Mouse (Mus musculus) heart, adult 18-20 months (tissue): ENCODE data around the gene Gm3500. TPM values are rescaled to one million over a fixed set of nuclear protein-coding genes. Genes with fewer than 3 reads are reported as not detected.
"Not testable (repeated sequence)": the region's sequence is repeated elsewhere in the genome, so short reads cannot be mapped to it uniquely, and the experiment has no call there.

Experiments
- DNase-seq, 2 experiments: peaks; one replicate each; pipeline ENCODE4 v3.0.0; 2021 to 2022; ENCODE audit warnings: mixed read lengths in 1 of 2
- long read RNA-seq, 2 experiments: library from polyadenylated mRNA; stranded (forward); transcript quantifications; one replicate each; pipeline ENCODE4 v2.0.0; 2021
- total RNA-seq, 2 experiments: library from RNA; stranded (reverse); gene quantifications; 2 replicates each; pipeline ENCODE4 v1.2.3; 2021

Gm3500 gene
- not detected for total RNA-seq
- long read RNA-seq, experiment 1, result 0 reads
- long read RNA-seq, experiment 2, result 0 reads

GRCm38 (mm10) chr14:5388949-5389348 lies at the start of gene Gm3500:
Gene Gm3500, minus strand, starts transcription at chr14:5389049.
- DNase-seq, result not testable (repeated sequence)

- DNase-seq, result not testable (repeated sequence)
Measured at GRCm38 (mm10) chr14:5334828-5335227, 54.0 kb downstream of the Gm3500 start, which contains the start of gene Gm3542. Gene Gm3542, minus strand, starts transcription at chr14:5334928.

Other genes starting within 250 kb of the Gm3500 start
- not detected for gene Gm3317, start 224.5 kb downstream of the Gm3500 start, total RNA-seq
- gene Gm8271, start 203.3 kb downstream of the Gm3500 start, total RNA-seq, result not detected
- not detected for gene Gm3526, start 128.5 kb downstream of the Gm3500 start, total RNA-seq
- gene Gm3542, start 54.1 kb downstream of the Gm3500 start, total RNA-seq, result not detected
- gene Gm3194, start 66.4 kb upstream of the Gm3500 start, total RNA-seq, result under 1 TPM in 1 of 2 experiments, not detected in 1; 0.62 TPM
- not detected for gene Gm8246, start 88.8 kb upstream of the Gm3500 start, total RNA-seq
- gene Gm3187, start 95.2 kb upstream of the Gm3500 start, total RNA-seq, result not detected
- under 1 TPM in 1 of 2 experiments, not detected in 1; 0.40 TPM for gene Gm3488, start 112.6 kb upstream of the Gm3500 start, total RNA-seq
- gene Gm3532, start 149.4 kb upstream of the Gm3500 start, total RNA-seq, result not detected
- not detected for gene Gm8265, start 244.0 kb upstream of the Gm3500 start, total RNA-seq